ENCODE assay signal across 8 mouse cellular contexts in the genomic region with DNA sequence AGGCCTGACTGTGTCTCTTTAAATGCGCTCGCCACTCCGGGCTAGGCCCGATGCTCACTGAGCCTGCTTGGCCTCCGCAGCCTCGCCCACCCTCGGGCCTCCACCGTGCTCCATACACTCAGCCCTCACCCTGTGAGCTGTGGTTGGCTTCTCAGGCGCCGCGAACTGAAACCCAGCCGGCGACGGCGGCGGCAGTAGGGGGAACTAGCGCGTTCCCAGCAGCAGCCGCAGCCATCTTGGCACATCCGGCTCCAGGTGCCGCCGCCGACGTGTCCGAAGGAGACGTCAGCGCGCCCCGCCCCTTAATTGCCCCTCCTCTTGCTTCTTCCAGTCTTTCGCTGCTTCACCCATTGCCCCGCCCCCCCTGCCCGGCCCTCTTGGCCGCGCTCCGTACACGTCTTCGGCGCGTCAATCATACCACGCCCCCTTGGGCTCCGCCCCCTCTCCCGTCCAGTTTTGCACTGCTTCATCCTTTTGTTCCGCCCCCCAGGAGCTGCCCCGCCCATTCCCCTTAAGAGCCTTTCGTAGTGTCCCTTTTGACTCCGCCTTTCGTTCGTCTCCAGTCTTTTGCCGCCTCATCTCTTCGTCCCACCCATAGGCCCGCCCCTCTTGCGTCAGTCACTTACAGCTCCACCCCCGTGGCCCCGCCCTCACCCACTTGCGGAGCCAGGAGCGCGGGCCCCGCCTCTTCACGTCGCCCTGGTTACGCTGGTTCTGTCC. TPM values are rescaled to one million over a fixed set of nuclear protein-coding genes. Genes with fewer than 3 reads are reported as not detected.
DNase-seq lines count a peak whose midpoint lies in the region; ATAC-seq and TF ChIP-seq lines count a peak whose summit lies in the region.

A gene (minus strand): TSS at position 271 of the 720 bp plus-strand sequence.

- DNase-seq in 3T3-L1 (ENCODE audit: low read depth, low spot score) = peak; percentile 100
- DNase-seq in adrenal gland, postnatal 4 days (ENCODE audit: low spot score in 2 of 2) = peak; percentile 98 to 100
- peak; percentile 100 for DNase-seq in embryonic facial prominence, embryonic 14.5 days (ENCODE audit: low spot score)
- peak; percentile 99 to 100 for DNase-seq in heart, adult 2 months
- DNase-seq in kidney, adult 8-10 months = peak; percentile 100
- peak; percentile 99 to 100 for DNase-seq in spleen, postnatal 10 days (ENCODE audit: low spot score in 2 of 2)

- WGBS in embryonic facial prominence, embryonic 14.5 days = under 1% methylated on average over 51 of the region's 61 CpGs
- WGBS in heart, adult 2 months = 1% methylated on average over 57 of the region's 61 CpGs
- 1% methylated on average over 58 of the region's 61 CpGs for WGBS in limb, embryonic 13.5 days
- WGBS in midbrain, embryonic 16.5 days = under 1% methylated on average over 60 of the region's 61 CpGs

- H3K27me3 ChIP-seq in embryonic facial prominence, embryonic 14.5 days (replicated peaks; ENCODE audit: control insufficient read depth, insufficient read depth, low read length) = no peaks in the 10 kb centered on the region
- no peaks in the 10 kb centered on the region for H3K27me3 ChIP-seq in heart, adult 2 months (ENCODE audit: control insufficient read depth, insufficient read depth, low read length)
- H3K27me3 ChIP-seq in limb, embryonic 13.5 days = no peaks in the 10 kb centered on the region
- H3K27me3 ChIP-seq in midbrain, embryonic 16.5 days (ENCODE audit: control insufficient read depth, insufficient read depth, low read depth, low read length) = no peaks in the 10 kb centered on the region

- no peaks in the 10 kb centered on the region for H3K9me3 ChIP-seq in embryonic facial prominence, embryonic 14.5 days (ENCODE audit: control insufficient read depth, low read length)
- H3K9me3 ChIP-seq in limb, embryonic 13.5 days = no peaks in the 10 kb centered on the region
- no peaks in the 10 kb centered on the region for H3K9me3 ChIP-seq in midbrain, embryonic 16.5 days (replicated peaks; ENCODE audit: control insufficient read depth, low read length, poor library complexity, severe bottlenecking)

- peak; percentile 93 for ATAC-seq in embryonic facial prominence, embryonic 14.5 days (ENCODE audit: low read depth)
- ATAC-seq in limb, embryonic 13.5 days (ENCODE audit: low FRiP score, low read depth) = peak; percentile 93
- peak; percentile 93 for ATAC-seq in midbrain, embryonic 16.5 days

- peaks cover 16% of the 10 kb centered on the region for H3K4me1 ChIP-seq in embryonic facial prominence, embryonic 14.5 days (ENCODE audit: control insufficient read depth, insufficient read depth, low read length)
- H3K4me1 ChIP-seq in heart, adult 2 months (ENCODE audit: control insufficient read depth, insufficient read depth, low read length) = peaks cover 12% of the 10 kb centered on the region
- H3K4me1 ChIP-seq in limb, embryonic 13.5 days = peaks cover 32% of the 10 kb centered on the region
- peaks cover 33% of the 10 kb centered on the region for H3K4me1 ChIP-seq in midbrain, embryonic 16.5 days (ENCODE audit: control insufficient read depth, insufficient read depth, low read length)

- H3K36me3 ChIP-seq in embryonic facial prominence, embryonic 14.5 days (ENCODE audit: control insufficient read depth, insufficient read depth, low read length) = peaks cover 20% of the 10 kb centered on the region
- H3K36me3 ChIP-seq in heart, adult 2 months (ENCODE audit: control insufficient read depth, insufficient read depth, low read length) = peaks cover 3% of the 10 kb centered on the region; the same call in 1 of the 2 replicates
- H3K36me3 ChIP-seq in limb, embryonic 13.5 days = peaks cover 18% of the 10 kb centered on the region
- H3K36me3 ChIP-seq in midbrain, embryonic 16.5 days (ENCODE audit: control insufficient read depth, insufficient read depth, low read length) = peaks cover 15% of the 10 kb centered on the region; the same call in 1 of the 2 replicates

- TF ChIP-seq CTCF in heart, adult 2 months (IDR thresholded peaks at IDR 0.05) = peak; percentile 31

- peak; percentile 86 for TF ChIP-seq POLR2A in heart, adult 2 months (IDR thresholded peaks at IDR 0.05; ENCODE audit: insufficient read depth, low read depth, low read length)

- H3K4me2 ChIP-seq in embryonic facial prominence, embryonic 14.5 days (ENCODE audit: low read depth, low read length) = peak within 1 kb of the TSS; percentile 77
- H3K4me2 ChIP-seq in limb, embryonic 13.5 days (replicated peaks) = peak within 1 kb of the TSS; percentile 96
- H3K4me2 ChIP-seq in midbrain, embryonic 16.5 days (ENCODE audit: low read length) = peak within 1 kb of the TSS; percentile 88

- H3K9ac ChIP-seq in embryonic facial prominence, embryonic 14.5 days (ENCODE audit: low read depth, low read length) = peak within 1 kb of the TSS; percentile 89
- H3K9ac ChIP-seq in heart, adult 2 months (ENCODE audit: low read depth, low read length) = peak within 1 kb of the TSS; percentile 93
- peak within 1 kb of the TSS; percentile 92 for H3K9ac ChIP-seq in limb, embryonic 13.5 days
- peak within 1 kb of the TSS; percentile 74 for H3K9ac ChIP-seq in midbrain, embryonic 16.5 days (ENCODE audit: low read depth, low read length)

- peak within 1 kb of the TSS; percentile 89 for H3K4me3 ChIP-seq in embryonic facial prominence, embryonic 14.5 days (ENCODE audit: low read depth, low read length)
- H3K4me3 ChIP-seq in heart, adult 2 months = peak within 1 kb of the TSS; percentile 91
- peak within 1 kb of the TSS; percentile 92 for H3K4me3 ChIP-seq in limb, embryonic 13.5 days
- H3K4me3 ChIP-seq in midbrain, embryonic 16.5 days (ENCODE audit: low read depth, low read length) = peak within 1 kb of the TSS; percentile 59

- H3K27ac ChIP-seq in embryonic facial prominence, embryonic 14.5 days (replicated peaks; ENCODE audit: low read depth, low read length) = peak within 1 kb of the TSS; percentile 90
- peak within 1 kb of the TSS; percentile 92 for H3K27ac ChIP-seq in heart, adult 2 months
- H3K27ac ChIP-seq in limb, embryonic 13.5 days = peak within 1 kb of the TSS; percentile 82
- H3K27ac ChIP-seq in midbrain, embryonic 16.5 days (ENCODE audit: low read length) = peak within 1 kb of the TSS; percentile 95

- intact Hi-C loops in heart, adult 2 months (cut with DNase I) = loop anchor here (2.0 to 10.0 kb wide), 5 partner anchors 36 to 460 kb away; a partner anchor contains a TSS

- no peaks in the 10 kb centered on the region; the same call in 1 of the 2 replicates for H3K79me2 ChIP-seq in heart, adult 2 months (replicated peaks; ENCODE audit: control insufficient read depth, insufficient read depth, low read length)

- TF ChIP-seq EP300 in heart, adult 2 months (IDR thresholded peaks at IDR 0.05; ENCODE audit: insufficient read depth, low read depth, low read length) = 0 out of 2 replicates have a peak, but pooled peaks have one; percentile 38

RNA-seq across cellular contexts. Expression of the gene that starts here (rescaled TPM):
- total RNA-seq in adrenal gland, postnatal 4 days (2021) = 10 to 100 TPM; 53.7 to 58.6 TPM
- 38.6 and 42.0 TPM in 2 replicates for polyA plus RNA-seq in embryonic facial prominence, embryonic 14.5 days (2014; fragmentation: Nextera tagmentation; extraction: Ambion mirVana)
- total RNA-seq in heart, adult 2 months (2021) = 10 to 100 TPM; 36.3 to 40.4 TPM
- 37.5 and 50.1 TPM in 2 replicates for polyA plus RNA-seq in heart, adult 2 months (2012; rRNA removed)
- polyA plus RNA-seq in limb, embryonic 13.5 days (2015; fragmentation: Nextera tagmentation; extraction: Ambion mirVana) = 24.9 and 28.1 TPM in 2 replicates
- 18.7 and 20.4 TPM in 2 replicates for polyA plus RNA-seq in midbrain, embryonic 16.5 days (2015; fragmentation: Nextera tagmentation; extraction: Ambion mirVana)

Comparison
In these comparisons a context has a peak if more than half of its experiments do, and no peak if none do; other contexts are left out.
1. Peak in every context shown above with its lines: DNase-seq, ATAC-seq, H3K4me3 ChIP-seq and H3K27ac ChIP-seq.